Mouse (Mus musculus) limb, embryonic 12.5 days (tissue): ENCODE results near the gene Slc25a22. TPM values are rescaled to one million over a fixed set of nuclear protein-coding genes. Genes with fewer than 3 reads are reported as not detected.
"Not testable (repeated sequence)": the region's sequence is repeated elsewhere in the genome, so short reads cannot be mapped to it uniquely, and the experiment has no call there.

Source experiments
- ATAC-seq: fragments of 200-750 bp; cut with Nextera tagmentation; 2 replicates; pipeline ENCODE4 v1.8.0; 2017; ENCODE audit warnings: low read depth, moderate TSS enrichment; ENCODE audit not compliant: insufficient number of reproducible peaks, insufficient read depth, low FRiP score, low TSS enrichment
- H3K27ac ChIP-seq: fragments of 300-500 bp; sonication (generic); 2 replicates; pipeline ENCODE4 v1.5.1; 2016; ENCODE audit warnings: mild to moderate bottlenecking, moderate library complexity
- H3K27me3 ChIP-seq: fragments of 300-500 bp; sonication (generic); 2 replicates; pipeline ENCODE4 v1.6.1; 2016; ENCODE audit warnings: mild to moderate bottlenecking, moderate library complexity
- H3K36me3 ChIP-seq: fragments of 300-500 bp; sonication (generic); 2 replicates; pipeline ENCODE4 v1.6.1; 2016; ENCODE audit warnings: mild to moderate bottlenecking, moderate library complexity
- H3K4me1 ChIP-seq: fragments of 300-500 bp; sonication (generic); replicated peaks from 2 replicates; pipeline ENCODE4 v1.6.1; 2016
- H3K4me2 ChIP-seq: fragments of 300-500 bp; sonication (generic); 2 replicates; pipeline ENCODE4 v1.6.1; 2016; ENCODE audit warnings: mild to moderate bottlenecking, moderate library complexity
- H3K4me3 ChIP-seq: fragments of 300-500 bp; sonication (generic); replicated peaks from 2 replicates; pipeline ENCODE4 v1.5.1; 2016; ENCODE audit warnings: mild to moderate bottlenecking
- H3K9ac ChIP-seq: fragments of 300-500 bp; sonication (generic); replicated peaks from 2 replicates; pipeline ENCODE4 v1.6.1; 2016; ENCODE audit warnings: mild to moderate bottlenecking, moderate library complexity
- H3K9me3 ChIP-seq: fragments of 300-500 bp; sonication (generic); 2 replicates; pipeline ENCODE4 v1.6.1; 2016; ENCODE audit warnings: mild to moderate bottlenecking, moderate library complexity
- WGBS: fragments of 180-500 bp; shearing (Covaris S2); methylation state at CpG from one replicate; pipeline ENCODE4 v1.1.7; 2016; 5-methylcytosine and 5-hydroxymethylcytosine counted together
- polyA plus RNA-seq: library from polyadenylated mRNA; unstranded; fragments of >200 nt; fragmentation: Nextera tagmentation; extraction: Ambion mirVana; gene quantifications from 2 replicates; pipeline ENCODE4 v1.2.1, GENCODE M21; 2016

The Slc25a22 gene
- polyA plus RNA-seq, 1 experiment from 2014 or later, result 38.3 TPM

GRCm38 (mm10) chr7:141420030-141420702 is 17.5 kb downstream of the Slc25a22 start:
- Histone ChIP-seq H3K27me3 (0 out of 2 replicates have a peak, but pooled peaks cover 3% of the 10 kb centered on the region), H3K9ac (no peak overlapping the region), H3K4me3 (no peak overlapping the region), H3K36me3 (no peaks in the 10 kb centered on the region), H3K4me1 (peaks cover 5% of the 10 kb centered on the region; the same call in 1 of the 2 replicates), H3K4me2 (no peak overlapping the region), H3K9me3 (no peaks in the 10 kb centered on the region), H3K27ac (no peak overlapping the region)
- 78% methylated on average over 9 of the region's 9 CpGs for WGBS
- ATAC-seq, result no peak

- Histone ChIP-seq H3K9ac (no peak overlapping the region), H3K36me3 (no peaks in the 10 kb centered on the region), H3K9me3 (no peaks in the 10 kb centered on the region), H3K4me1 (peaks cover 5% of the 10 kb centered on the region; the same call in 1 of the 2 replicates), H3K27ac (no peak overlapping the region), H3K4me2 (no peak overlapping the region), H3K4me3 (no peak overlapping the region), H3K27me3 (0 out of 2 replicates have a peak, but pooled peaks cover 3% of the 10 kb centered on the region)
- no peak for ATAC-seq
- 48% methylated on average over 7 of the region's 7 CpGs for WGBS
Observed at GRCm38 (mm10) chr7:141418970-141419369, 18.7 kb downstream of the Slc25a22 start.

GRCm38 (mm10) chr7:141417731-141418681 is 19.7 kb downstream of the Slc25a22 start:
- no peak overlapping the region for H3K4me2 ChIP-seq
- H3K36me3 ChIP-seq, result no peaks in the 10 kb centered on the region
- no peak overlapping the region for H3K9ac ChIP-seq
- WGBS, result 73% methylated on average over 8 of the region's 8 CpGs
- H3K27ac ChIP-seq, result no peak overlapping the region
- 0 out of 2 replicates have a peak, but pooled peaks cover 3% of the 10 kb centered on the region for H3K27me3 ChIP-seq
- peaks cover 9% of the 10 kb centered on the region; the same call in 1 of the 2 replicates for H3K4me1 ChIP-seq
- ATAC-seq, result no peak
- H3K4me3 ChIP-seq, result no peak overlapping the region
- H3K9me3 ChIP-seq, result no peaks in the 10 kb centered on the region

- no peak for ATAC-seq
Observed at GRCm38 (mm10) chr7:141416144-141416841, 21.4 kb downstream of the Slc25a22 start.

GRCm38 (mm10) chr7:141413809-141414584 is 23.7 kb downstream of the Slc25a22 start, which contains the start of gene Gatd1:
TSS of gene Gatd1 (minus strand) at chr7:141414136.
- Histone ChIP-seq H3K9ac (peak within 1 kb of the TSS; percentile 86), H3K4me3 (peak within 1 kb of the TSS; percentile 80), H3K36me3 (peaks cover 30% of the 10 kb centered on the region), H3K9me3 (no peaks in the 10 kb centered on the region), H3K4me1 (peaks cover 12% of the 10 kb centered on the region), H3K4me2 (peak within 1 kb of the TSS; percentile 92), H3K27me3 (0 out of 2 replicates have a peak, but pooled peaks cover 3% of the 10 kb centered on the region), H3K27ac (peak within 1 kb of the TSS; percentile 82)
- peak; percentile 82 for ATAC-seq
- under 1% methylated on average over 56 of the region's 56 CpGs for WGBS

More at GRCm38 (mm10) chr7:141416144-141416841, 21.4 kb downstream of the Slc25a22 start:
- Histone ChIP-seq H3K27ac (no peak overlapping the region), H3K4me1 (peaks cover 13% of the 10 kb centered on the region; the same call in 1 of the 2 replicates), H3K9ac (no peak overlapping the region), H3K9me3 (no peaks in the 10 kb centered on the region), H3K4me2 (no peak overlapping the region), H3K27me3 (0 out of 2 replicates have a peak, but pooled peaks cover 3% of the 10 kb centered on the region), H3K36me3 (peaks cover 7% of the 10 kb centered on the region; the same call in 1 of the 2 replicates), H3K4me3 (no peak overlapping the region)
- WGBS, result 86% methylated on average over 6 of the region's 6 CpGs

- Histone ChIP-seq H3K36me3 (peaks cover 37% of the 10 kb centered on the region), H3K9ac (peak overlapping the region; percentile 86), H3K4me3 (peak overlapping the region; percentile 80), H3K4me2 (peak overlapping the region; percentile 92), H3K9me3 (no peaks in the 10 kb centered on the region), H3K4me1 (peaks cover 8% of the 10 kb centered on the region), H3K27me3 (0 out of 2 replicates have a peak, but pooled peaks cover 3% of the 10 kb centered on the region), H3K27ac (peak overlapping the region; percentile 82)
- peak; percentile 5; the same call in 1 of the 2 replicates for ATAC-seq
- WGBS, result 3% methylated on average over 16 of the region's 16 CpGs
Observed at GRCm38 (mm10) chr7:141413331-141413730, 24.4 kb downstream of the Slc25a22 start.

GRCm38 (mm10) chr7:141411667-141412066 is 26.0 kb downstream of the Slc25a22 start:
- Histone ChIP-seq H3K27me3 (no peaks in the 10 kb centered on the region), H3K4me3 (no peak overlapping the region), H3K9me3 (no peaks in the 10 kb centered on the region), H3K4me1 (peaks cover 8% of the 10 kb centered on the region), H3K9ac (no peak overlapping the region), H3K36me3 (peaks cover 47% of the 10 kb centered on the region), H3K4me2 (no peak overlapping the region), H3K27ac (no peak overlapping the region)
- WGBS, result 76% methylated on average over 1 of the region's 1 CpGs
- ATAC-seq, result no peak

- Histone ChIP-seq H3K36me3 (peaks cover 47% of the 10 kb centered on the region), H3K4me2 (no peak overlapping the region), H3K9ac (no peak overlapping the region), H3K27me3 (no peaks in the 10 kb centered on the region), H3K4me1 (peaks cover 8% of the 10 kb centered on the region), H3K27ac (no peak overlapping the region), H3K4me3 (no peak overlapping the region), H3K9me3 (no peaks in the 10 kb centered on the region)
- 86% methylated on average over 8 of the region's 8 CpGs for WGBS
- ATAC-seq, result no peak
Observed at GRCm38 (mm10) chr7:141410631-141411030, 27.1 kb downstream of the Slc25a22 start.

GRCm38 (mm10) chr7:141408833-141409232 is 28.9 kb downstream of the Slc25a22 start:
- ATAC-seq, result 0 out of 2 replicates have a peak, but pooled peaks have one; percentile 17
- H3K27me3 ChIP-seq, result no peaks in the 10 kb centered on the region
- no peak overlapping the region for H3K9ac ChIP-seq
- no peak overlapping the region for H3K27ac ChIP-seq
- 16% methylated on average over 11 of the region's 11 CpGs for WGBS
- no peak overlapping the region for H3K4me3 ChIP-seq
- H3K4me1 ChIP-seq, result peaks cover 8% of the 10 kb centered on the region
- H3K9me3 ChIP-seq, result no peaks in the 10 kb centered on the region
- peaks cover 51% of the 10 kb centered on the region for H3K36me3 ChIP-seq
- H3K4me2 ChIP-seq, result no peak overlapping the region

- H3K4me3 ChIP-seq, H3K27me3 ChIP-seq, H3K9me3 ChIP-seq, H3K9ac ChIP-seq, H3K27ac ChIP-seq, H3K4me1 ChIP-seq, ATAC-seq, H3K4me2 ChIP-seq: not testable (repeated sequence)
- 96% methylated on average over 7 of the region's 7 CpGs for WGBS
- peaks cover 61% of the 10 kb centered on the region for H3K36me3 ChIP-seq
Observed at GRCm38 (mm10) chr7:141407670-141408069, 30.0 kb downstream of the Slc25a22 start.
